Mouse (Mus musculus) frontal cortex, adult (tissue): ENCODE data around the gene Zdhhc6.

Experiments
- ATAC-seq: cut with Nextera tagmentation; 2 replicates; pipeline ENCODE4 v1.9.2; 2017; ENCODE audit warnings: mild to moderate bottlenecking, moderate library complexity, mixed read lengths; ENCODE audit not compliant: low TSS enrichment

Gene Zdhhc6

DNA sequence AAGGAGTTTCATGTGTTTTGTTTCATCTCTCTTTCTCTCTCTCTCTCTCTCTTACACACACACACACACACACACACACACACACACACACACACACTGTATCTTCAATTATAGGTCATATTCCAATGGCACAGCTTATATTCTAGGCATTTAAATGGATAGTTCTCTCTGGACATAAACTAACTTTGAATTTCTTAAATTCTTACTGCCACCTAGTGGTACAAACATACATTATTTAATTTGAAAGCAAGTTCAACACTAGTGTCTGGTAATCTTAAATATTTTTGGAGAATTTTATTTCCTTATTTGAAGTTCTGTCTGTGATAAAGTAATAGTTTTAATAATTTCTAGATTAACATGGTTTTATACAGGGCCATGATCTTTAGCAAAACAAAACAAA lies 10.8 kb downstream of the Zdhhc6 start:
- no peak for ATAC-seq

- no peak for ATAC-seq
Observed at GRCm38 (mm10) chr19:55300525-55300924, 15.3 kb downstream of the Zdhhc6 start.

GRCm38 (mm10) chr19:55299378-55299777 lies 16.5 kb downstream of the Zdhhc6 start:
- no peak for ATAC-seq

GRCm38 (mm10) chr19:55297961-55298360 lies 17.9 kb downstream of the Zdhhc6 start:
- ATAC-seq = no peak

DNA sequence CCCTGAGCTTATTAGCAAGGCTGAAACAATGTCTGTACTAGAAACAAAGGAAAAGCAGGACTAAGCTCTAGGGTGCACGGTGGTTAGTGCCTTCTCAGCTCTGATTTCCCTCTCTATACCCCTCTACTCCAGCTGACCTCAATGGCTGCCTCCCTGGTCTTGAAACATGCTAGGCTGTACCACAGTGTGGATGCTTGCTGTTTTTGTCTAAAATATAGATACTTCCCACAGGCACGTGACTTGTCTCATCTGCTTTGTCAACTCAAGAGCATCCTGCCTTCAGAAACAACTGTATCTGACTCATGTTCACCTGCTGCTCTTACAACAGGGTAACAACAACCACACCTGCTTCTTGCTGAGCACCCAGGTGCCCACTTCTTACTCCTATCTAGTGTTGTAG lies 18.3 kb downstream of the Zdhhc6 start:
- ATAC-seq = no peak

GRCm38 (mm10) chr19:55296301-55296700 lies 19.5 kb downstream of the Zdhhc6 start:
- no peak for ATAC-seq

GRCm38 (mm10) chr19:55295556-55295955 lies 20.3 kb downstream of the Zdhhc6 start:
- ATAC-seq = no peak

DNA sequence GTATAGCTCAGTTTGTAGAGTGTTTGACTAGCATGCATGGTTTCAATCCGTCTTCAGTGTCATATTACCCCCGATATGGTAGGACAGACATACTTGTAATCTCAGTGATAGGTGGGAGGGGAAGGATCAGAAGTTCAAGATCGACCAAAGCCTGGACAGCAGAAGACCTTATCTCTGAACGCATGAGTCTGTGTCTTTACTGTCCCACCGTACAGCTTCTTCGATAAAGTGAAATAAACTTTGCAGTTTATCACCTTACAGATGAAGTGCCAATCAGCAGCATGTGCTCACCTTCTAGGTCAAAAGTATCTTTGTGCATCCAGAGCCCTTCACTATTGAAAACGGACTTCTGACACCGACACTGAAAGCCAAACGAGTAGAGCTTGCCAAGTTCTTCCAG lies 20.8 kb downstream of the Zdhhc6 start:
- ATAC-seq = no peak

DNA sequence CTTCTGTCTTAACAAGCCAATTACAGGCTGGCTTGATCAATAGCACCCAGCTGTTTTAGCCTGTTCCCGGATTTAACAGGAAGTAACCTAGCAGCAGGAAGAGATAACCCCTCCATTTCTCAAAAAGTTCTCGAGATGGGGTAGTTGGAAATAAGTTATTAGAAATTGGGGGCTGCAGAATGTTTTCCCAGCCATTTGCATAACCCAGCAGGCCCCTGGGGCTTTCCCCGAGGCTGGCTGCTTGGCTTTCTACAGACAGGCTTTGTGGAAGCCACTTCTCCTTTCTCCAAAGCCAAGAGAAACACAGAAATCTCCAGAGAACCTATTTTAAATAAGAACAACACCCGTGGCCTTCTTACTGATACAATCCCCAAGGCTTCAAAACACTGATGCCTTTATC lies 22.7 kb downstream of the Zdhhc6 start:
- no peak for ATAC-seq

- no peak for ATAC-seq
Observed at GRCm38 (mm10) chr19:55292210-55292850, 23.5 kb downstream of the Zdhhc6 start.

DNA sequence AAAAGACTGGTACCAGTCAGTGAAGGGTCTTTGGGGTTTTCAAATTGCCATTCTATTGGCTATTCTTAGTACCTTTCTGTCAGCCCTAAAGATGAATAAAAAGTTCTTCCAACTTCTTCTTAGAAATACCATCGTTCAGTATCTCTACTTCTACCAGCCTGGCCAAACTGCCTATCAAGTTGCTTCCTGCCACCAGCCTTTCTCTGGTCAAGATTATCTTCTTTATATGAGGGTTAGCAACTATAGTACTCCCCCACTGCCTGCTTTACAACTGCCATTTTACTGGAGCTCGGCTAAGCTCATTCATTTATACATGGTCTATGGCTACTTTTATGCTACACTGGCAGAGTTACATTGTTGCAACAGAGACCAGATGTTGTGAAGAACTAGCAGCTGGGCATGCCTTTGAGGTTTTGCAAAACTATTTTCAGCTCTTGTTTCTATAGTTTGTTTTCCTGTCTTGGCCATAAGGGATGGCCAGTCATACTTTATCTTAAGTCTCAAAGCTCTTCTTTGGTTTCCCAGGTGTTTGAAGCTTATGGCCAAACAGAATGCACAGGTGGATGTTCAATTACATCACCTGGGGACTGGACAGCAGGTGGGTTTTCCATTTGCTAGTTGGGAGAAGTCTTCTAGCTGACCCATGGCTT lies 25.1 kb downstream of the Zdhhc6 start:
- no peak for ATAC-seq

DNA sequence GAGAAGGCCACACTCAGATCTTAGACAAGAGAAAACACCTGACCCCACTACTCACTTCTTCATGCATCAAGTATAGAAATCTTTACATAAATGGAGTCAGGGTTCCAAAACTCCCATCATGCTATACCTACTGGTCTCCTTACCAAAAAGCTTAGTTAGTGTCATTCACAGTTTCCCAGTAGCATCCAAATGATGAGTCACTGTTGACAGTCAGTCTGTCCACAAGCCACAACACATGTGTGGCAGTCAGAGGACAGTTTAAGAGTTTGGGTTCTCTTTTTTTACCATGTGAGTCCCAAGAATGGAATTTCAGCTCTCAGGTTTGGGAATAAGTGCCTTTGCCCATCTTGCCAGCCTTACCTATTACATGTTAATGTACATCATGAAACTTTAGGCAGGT lies 26.9 kb downstream of the Zdhhc6 start:
- no peak for ATAC-seq

DNA sequence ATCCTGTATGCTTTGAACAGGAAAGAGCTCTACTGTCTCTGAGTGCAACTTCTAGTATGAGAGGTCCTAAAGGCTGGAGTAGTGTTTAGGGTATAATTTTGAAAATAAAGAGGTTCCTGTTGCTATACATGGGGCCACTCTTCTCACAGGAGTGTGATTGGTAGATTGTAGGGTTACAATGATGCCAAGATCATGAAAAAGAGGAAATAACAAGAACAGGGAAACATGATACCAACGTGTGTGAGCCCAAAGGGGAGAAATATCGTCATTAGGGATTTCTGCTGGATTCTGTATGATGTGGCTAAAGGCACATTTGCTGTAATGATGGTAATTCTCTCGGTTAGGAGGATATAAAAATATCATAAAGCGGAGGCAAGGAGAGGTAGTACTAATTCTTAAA lies 29.8 kb downstream of the Zdhhc6 start:
- no peak for ATAC-seq

DNA sequence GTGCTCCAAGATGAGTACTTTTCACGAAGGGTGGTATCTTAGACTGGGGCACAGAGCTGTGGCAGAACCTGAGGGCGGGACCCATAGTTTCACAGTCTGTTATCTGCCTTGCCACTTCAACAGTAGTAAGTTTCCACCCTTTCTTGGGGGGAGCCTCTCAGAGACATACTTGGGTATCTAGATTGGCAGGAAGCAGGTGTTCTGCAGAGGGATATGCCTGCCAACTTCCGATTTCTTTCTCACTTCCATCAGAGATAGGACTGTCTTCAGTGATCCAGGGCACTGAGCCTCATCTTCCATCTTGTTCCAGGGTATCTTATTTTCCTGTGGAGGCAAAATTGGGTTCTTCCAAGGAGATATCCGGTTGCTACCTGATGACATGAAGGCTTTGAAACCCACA lies 31.7 kb downstream of the Zdhhc6 start:
- no peak for ATAC-seq

GRCm38 (mm10) chr19:55276770-55277169 lies 39.1 kb downstream of the Zdhhc6 start:
- ATAC-seq = no peak

DNA sequence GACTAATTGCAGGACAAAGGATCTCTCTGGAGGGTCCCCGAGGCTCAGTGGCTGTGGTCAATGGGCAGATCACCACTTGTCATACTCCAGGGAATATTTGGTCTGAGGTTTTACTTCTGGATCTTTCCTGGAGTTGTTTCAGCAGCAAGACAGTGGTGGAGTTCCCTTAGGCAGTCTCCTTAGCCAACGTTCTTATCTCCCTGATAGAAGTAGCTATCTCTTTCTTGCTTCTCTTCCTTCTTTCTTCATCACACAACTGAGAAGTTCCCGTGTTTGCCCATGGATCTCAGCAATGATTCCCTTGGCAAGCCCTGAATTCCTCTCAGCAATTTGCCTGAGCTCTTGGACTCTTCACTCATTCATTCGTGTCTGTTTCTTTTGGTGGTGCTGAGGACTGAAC lies 39.7 kb downstream of the Zdhhc6 start:
- ATAC-seq = no peak

- ATAC-seq = no peak
Observed at GRCm38 (mm10) chr19:55273340-55273739, 42.5 kb downstream of the Zdhhc6 start.

- no peak for ATAC-seq
Observed at GRCm38 (mm10) chr19:55271448-55271847, 44.4 kb downstream of the Zdhhc6 start.

GRCm38 (mm10) chr19:55269051-55269450 lies 46.8 kb downstream of the Zdhhc6 start:
- no peak for ATAC-seq

- no peak for ATAC-seq
Observed at GRCm38 (mm10) chr19:55268150-55268549, 47.7 kb downstream of the Zdhhc6 start.

GRCm38 (mm10) chr19:55266786-55267185 lies 49.0 kb downstream of the Zdhhc6 start:
- no peak for ATAC-seq

DNA sequence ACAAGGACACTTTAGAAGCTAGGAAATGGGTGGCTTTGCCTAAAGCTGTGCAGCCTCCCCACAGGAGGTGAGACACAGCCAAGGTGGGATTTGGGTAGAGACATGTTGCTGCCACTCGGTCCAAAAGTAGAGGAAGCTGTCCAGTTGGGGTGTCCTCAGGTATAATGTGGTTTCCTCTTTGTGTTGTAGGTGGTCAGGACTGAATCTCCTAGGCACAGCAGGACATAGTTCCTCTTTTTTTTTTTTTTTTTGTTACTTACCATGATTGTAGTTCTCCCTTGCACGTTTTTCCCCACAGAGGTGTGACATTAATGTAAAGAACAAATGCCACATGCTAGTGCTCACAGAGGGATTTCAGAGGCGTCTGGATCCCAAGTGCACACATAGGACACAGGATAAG lies 50.6 kb downstream of the Zdhhc6 start:
- ATAC-seq = no peak

GRCm38 (mm10) chr19:55260389-55261184 lies 55.2 kb downstream of the Zdhhc6 start:
- ATAC-seq = no peak
